24 mouse cellular contexts compared by ENCODE assay signal in genomic region chr6:146004174-146004601, GRCm38 (mm10).
DNase-seq lines count a peak whose midpoint lies in the region; ATAC-seq lines count a peak whose summit lies in the region.
"Had no signal": no experiment of that assay in that cellular context is flagged by ENCODE, and none has a peak within 500 bp of the region (broad histone marks: within the 10 kb centered on the region; RNA-seq: fewer than 3 reads in every experiment).

No protein-coding gene starts in this region.

- no peak overlapping the region for H3K27ac ChIP-seq in hindbrain, embryonic 13.5 days
- no peak overlapping the region for H3K27ac ChIP-seq in liver, embryonic 12.5 days
- H3K27ac ChIP-seq: forebrain, embryonic 15.5 days; heart, embryonic 15.5 days; hindbrain, embryonic 14.5 days; liver, embryonic 15.5 days; midbrain, embryonic 15.5 days; neural tube, embryonic 12.5 days had no signal

- no peaks in the 10 kb centered on the region for H3K36me3 ChIP-seq in hindbrain, embryonic 13.5 days
- no peaks in the 10 kb centered on the region for H3K36me3 ChIP-seq in liver, embryonic 12.5 days
- H3K36me3 ChIP-seq: forebrain, embryonic 15.5 days; heart, embryonic 15.5 days; liver, embryonic 15.5 days; midbrain, embryonic 15.5 days; neural tube, embryonic 12.5 days had no signal

- 90% methylated on average over 3 of the region's 3 CpGs for whole genome bisulfite sequencing in hindbrain, embryonic 13.5 days
- 63% methylated on average over 3 of the region's 3 CpGs for WGBS in liver, embryonic 12.5 days (ENCODE audit: insufficient replicate concordance)

- no peaks in the 10 kb centered on the region for H3K27me3 ChIP-seq in hindbrain, embryonic 13.5 days
- no peaks in the 10 kb centered on the region for H3K27me3 ChIP-seq in liver, embryonic 12.5 days (replicated peaks)
- H3K27me3 ChIP-seq: forebrain, embryonic 15.5 days; heart, embryonic 15.5 days; liver, embryonic 15.5 days; midbrain, embryonic 15.5 days; neural tube, embryonic 12.5 days had no signal

- peak; percentile 56 for DNase-seq in adrenal gland, adult 2 months
- DNase-seq in adrenal gland, postnatal 4 days (ENCODE audit: low spot score in 2 of 2), result no peak
- peak; percentile 49 for DNase-seq in testis, postnatal 10 days (ENCODE audit: low spot score)
- no peak for DNase-seq in testis, postnatal 14 days (ENCODE audit: low spot score)
- DNase-seq in adrenal gland, postnatal 10 days, result peak; percentile 42
- DNase-seq in kidney, adult 8-10 months, result no peak
- DNase-seq: cerebellum, adult 8-10 months; cerebellum, postnatal 36 days; heart, postnatal 36 days; kidney, postnatal 14 days; layer of hippocampus, adult 9-11 months; liver; lung, embryonic 14.5 days; lung, postnatal 14 days; right cerebral cortex, postnatal 4 days had no signal

- no peaks in the 10 kb centered on the region for H3K9me3 ChIP-seq in hindbrain, embryonic 13.5 days
- no peaks in the 10 kb centered on the region for H3K9me3 ChIP-seq in liver, embryonic 12.5 days (replicated peaks)
- H3K9me3 ChIP-seq: forebrain, embryonic 15.5 days; heart, embryonic 15.5 days; liver, embryonic 15.5 days; midbrain, embryonic 15.5 days; neural tube, embryonic 12.5 days had no signal

- H3K4me2 ChIP-seq in hindbrain, embryonic 13.5 days, result no peak overlapping the region
- H3K4me2 ChIP-seq in liver, embryonic 12.5 days, result no peak overlapping the region
- H3K4me2 ChIP-seq: forebrain, embryonic 15.5 days; heart, embryonic 15.5 days; hindbrain, embryonic 14.5 days; liver, embryonic 15.5 days; lung, embryonic 14.5 days; midbrain, embryonic 15.5 days; neural tube, embryonic 12.5 days had no signal

- peaks cover 23% of the 10 kb centered on the region for H3K4me1 ChIP-seq in hindbrain, embryonic 13.5 days (replicated peaks)
- no peaks in the 10 kb centered on the region for H3K4me1 ChIP-seq in liver, embryonic 12.5 days
- H3K4me1 ChIP-seq: forebrain, embryonic 15.5 days; liver, embryonic 15.5 days had no signal

- H3K4me3 ChIP-seq in hindbrain, embryonic 13.5 days, result no peak overlapping the region
- H3K4me3 ChIP-seq in liver, embryonic 12.5 days, result no peak overlapping the region
- H3K4me3 ChIP-seq: forebrain, embryonic 15.5 days; heart, embryonic 15.5 days; liver, embryonic 15.5 days; midbrain, embryonic 15.5 days; neural tube, embryonic 12.5 days had no signal

- ATAC-seq in hindbrain, embryonic 13.5 days (ENCODE audit: low FRiP score), result no peak
- ATAC-seq in liver, embryonic 12.5 days, result no peak
- ATAC-seq: forebrain, embryonic 15.5 days; intestine, postnatal 0 days; midbrain, embryonic 15.5 days had no signal

- H3K9ac ChIP-seq in hindbrain, embryonic 13.5 days, result no peak overlapping the region
- H3K9ac ChIP-seq in liver, embryonic 12.5 days, result no peak overlapping the region
- H3K9ac ChIP-seq: forebrain, embryonic 15.5 days; heart, embryonic 15.5 days; hindbrain, embryonic 14.5 days; liver, embryonic 15.5 days; lung, embryonic 14.5 days; midbrain, embryonic 15.5 days; neural tube, embryonic 12.5 days had no signal

Comparison
In these comparisons a context has a peak if more than half of its experiments do, and no peak if none do; other contexts are left out.
1. DNase-seq: peak in adrenal gland, adult 2 months (single experiment), testis, postnatal 10 days (single experiment) and adrenal gland, postnatal 10 days (single experiment); none in adrenal gland, postnatal 4 days (0 of 2), testis, postnatal 14 days (single experiment) and kidney, adult 8-10 months (0 of 2).